Comparison of ENCODE assay signal across 8 mouse cellular contexts in genomic region chr2:180582481-180583153, GRCm38 (mm10). TPM values are rescaled to one million over a fixed set of nuclear protein-coding genes. Genes with fewer than 3 reads are reported as not detected.
DNase-seq lines count a peak whose midpoint lies in the region; ATAC-seq and TF ChIP-seq lines count a peak whose summit lies in the region.

No protein-coding gene starts in this region.

- ATAC-seq in forebrain, postnatal 0 days = peak; percentile 80
- ATAC-seq in lung, embryonic 15.5 days (ENCODE audit: borderline replicate concordance, extremely low read depth, low FRiP score, low TSS enrichment) = peak; percentile 85

- under 1% methylated on average over 57 of the region's 57 CpGs for WGBS in cerebellum, adult 2 months
- under 1% methylated on average over 55 of the region's 57 CpGs for WGBS in forebrain, postnatal 0 days
- WGBS in lung, embryonic 15.5 days = 1% methylated on average over 57 of the region's 57 CpGs

- no peaks in the 10 kb centered on the region for H3K9me3 ChIP-seq in MEL (replicated peaks; ENCODE audit: insufficient read depth, low read length)
- no peaks in the 10 kb centered on the region for H3K9me3 ChIP-seq in forebrain, postnatal 0 days (ENCODE audit: low read length)
- H3K9me3 ChIP-seq in lung, embryonic 15.5 days = no peaks in the 10 kb centered on the region

- peak; percentile 20 for TF ChIP-seq RAD21 in MEL (IDR thresholded peaks at IDR 0.05; ENCODE audit: low read depth, low read length)

- H3K27me3 ChIP-seq in MEL (ENCODE audit: control insufficient read depth in 1 of 2, insufficient read depth in 2 of 2, low read length in 2 of 2) = no peaks in the 10 kb centered on the region
- H3K27me3 ChIP-seq in cerebellum, adult 2 months (ENCODE audit: control insufficient read depth, insufficient read depth, low read length) = no peaks in the 10 kb centered on the region
- 0 out of 2 replicates have a peak, but pooled peaks cover 3% of the 10 kb centered on the region for H3K27me3 ChIP-seq in forebrain, postnatal 0 days (ENCODE audit: insufficient read depth, low read length)
- H3K27me3 ChIP-seq in lung, embryonic 15.5 days = no peaks in the 10 kb centered on the region

- peak; percentile 95 for DNase-seq in MEL (ENCODE audit: low read depth, low spot score)
- DNase-seq in cerebellum, adult 2 months = peak; percentile 97 to 99
- peak; percentile 98 for DNase-seq in forebrain, postnatal 0 days
- DNase-seq in heart, postnatal 4 days = peak; percentile 99
- peak; percentile 91 to 98 for DNase-seq in layer of hippocampus, adult 8-10 months (ENCODE audit: low spot score in 2 of 2)
- DNase-seq in ovary, adult 18-20 months (ENCODE audit: low spot score) = peak; percentile 91
- peak; percentile 95 for DNase-seq in thymus, postnatal 0 days (ENCODE audit: low spot score)

- peak; percentile 90 to 95 (median 95) for TF ChIP-seq CTCF in MEL (IDR thresholded peaks at IDR 0.05 in 2 of 3, conservative IDR thresholded peaks at IDR 0.05 in 1 of 3; ENCODE audit: control insufficient read depth in 1 of 3, insufficient read depth in 1 of 3, low read depth in 2 of 3, low read length in 3 of 3, poor library complexity in 1 of 3, severe bottlenecking in 1 of 3)
- TF ChIP-seq CTCF in cerebellum, adult 2 months (IDR thresholded peaks at IDR 0.05; ENCODE audit: borderline replicate concordance, insufficient read depth, low read depth, low read length) = peak; percentile 88
- TF ChIP-seq CTCF in forebrain, postnatal 0 days (IDR thresholded peaks at IDR 0.05; ENCODE audit: low read depth) = peak; percentile 97

- H3K27ac ChIP-seq in MEL (ENCODE audit: control insufficient read depth, low read depth, low read length) = peak overlapping the region; percentile 54
- H3K27ac ChIP-seq in cerebellum, adult 2 months (ENCODE audit: insufficient read depth, low read length) = peak overlapping the region; percentile 63; the same call in 1 of the 2 replicates
- peak overlapping the region; percentile 80 for H3K27ac ChIP-seq in forebrain, postnatal 0 days (ENCODE audit: low read depth, low read length)
- peak overlapping the region; percentile 59 for H3K27ac ChIP-seq in lung, embryonic 15.5 days

- peak overlapping the region; percentile 63 to 84 for H3K4me3 ChIP-seq in MEL (ENCODE audit: control insufficient read depth in 1 of 2, insufficient read depth in 1 of 2, low read depth in 2 of 2, low read length in 2 of 2)
- H3K4me3 ChIP-seq in cerebellum, adult 2 months (replicated peaks; ENCODE audit: insufficient read depth, low read depth, low read length) = peak overlapping the region; percentile 83
- H3K4me3 ChIP-seq in forebrain, postnatal 0 days (ENCODE audit: low read depth, low read length) = peak overlapping the region; percentile 94
- H3K4me3 ChIP-seq in lung, embryonic 15.5 days = peak overlapping the region; percentile 78

- peaks cover 0 to 20% of the 10 kb centered on the region in 2 experiments; a peak in 3 of 4 replicates for H3K36me3 ChIP-seq in MEL (ENCODE audit: control insufficient read depth in 1 of 2, insufficient read depth in 2 of 2, low read length in 2 of 2)
- H3K36me3 ChIP-seq in forebrain, postnatal 0 days (ENCODE audit: insufficient read depth) = peaks cover 22% of the 10 kb centered on the region
- peaks cover 17% of the 10 kb centered on the region for H3K36me3 ChIP-seq in lung, embryonic 15.5 days

- H3K4me2 ChIP-seq in forebrain, postnatal 0 days (ENCODE audit: low read depth) = peak overlapping the region; percentile 85
- H3K4me2 ChIP-seq in lung, embryonic 15.5 days = peak overlapping the region; percentile 79

- peak; percentile 73 to 88 for TF ChIP-seq POLR2A in MEL (IDR thresholded peaks at IDR 0.05; ENCODE audit: control insufficient read depth in 1 of 2, insufficient read depth in 1 of 2, low read depth in 1 of 2, low read length in 2 of 2, poor library complexity in 1 of 2)
- TF ChIP-seq POLR2A in cerebellum, adult 2 months (IDR thresholded peaks at IDR 0.05; ENCODE audit: borderline replicate concordance, insufficient read depth, low read length) = peak; percentile 83

- H3K79me2 ChIP-seq in MEL (ENCODE audit: control insufficient read depth, insufficient read depth, low read length, poor library complexity) = peaks cover 14% of the 10 kb centered on the region

- peaks cover 5 to 22% of the 10 kb centered on the region in 2 experiments for H3K4me1 ChIP-seq in MEL (ENCODE audit: control insufficient read depth in 1 of 2, insufficient read depth in 2 of 2, low read length in 2 of 2)
- H3K4me1 ChIP-seq in cerebellum, adult 2 months (ENCODE audit: control insufficient read depth, insufficient read depth, low read length) = peaks cover 9% of the 10 kb centered on the region
- H3K4me1 ChIP-seq in forebrain, postnatal 0 days (ENCODE audit: insufficient read depth) = peaks cover 8% of the 10 kb centered on the region
- H3K4me1 ChIP-seq in lung, embryonic 15.5 days = peaks cover 9% of the 10 kb centered on the region

- H3K9ac ChIP-seq in MEL (ENCODE audit: control insufficient read depth, low read depth, low read length, poor library complexity, severe bottlenecking) = peak overlapping the region; percentile 96
- H3K9ac ChIP-seq in forebrain, postnatal 0 days = peak overlapping the region; percentile 95
- H3K9ac ChIP-seq in lung, embryonic 15.5 days = peak overlapping the region; percentile 92

- no peak for TF ChIP-seq EP300 in MEL (IDR thresholded peaks at IDR 0.05; ENCODE audit: low read depth in 1 of 2, low read length in 2 of 2)

TF ChIP-seq in MEL, 35 proteins besides CTCF, POLR2A, EP300 and RAD21 (continues in another document):
- TF ChIP-seq MYB (IDR thresholded peaks at IDR 0.05; ENCODE audit: low read depth, low read length) = no peak
- no peak for TF ChIP-seq BHLHE40 (IDR thresholded peaks at IDR 0.05; ENCODE audit: borderline replicate concordance, low read depth, low read length)
- TF ChIP-seq TAL1 (IDR thresholded peaks at IDR 0.05; ENCODE audit: low read length) = no peak
- no peak for TF ChIP-seq CHD1 (IDR thresholded peaks at IDR 0.05; ENCODE audit: low read depth, low read length)
- no peak for TF ChIP-seq MAZ (IDR thresholded peaks at IDR 0.05; ENCODE audit: low read depth, low read length)
- peak; percentile 80 for TF ChIP-seq HCFC1 (IDR thresholded peaks at IDR 0.05; ENCODE audit: low read depth, low read length)
- TF ChIP-seq TBP (IDR thresholded peaks at IDR 0.05; ENCODE audit: low read depth, low read length) = peak; percentile 91
- TF ChIP-seq NELFE (IDR thresholded peaks at IDR 0.05; ENCODE audit: low read depth, low read length) = peak; percentile 93
- TF ChIP-seq SIN3A (IDR thresholded peaks at IDR 0.05; ENCODE audit: low read length) = peak; percentile 71; the same call in 1 of the 2 replicates

RNA-seq across cellular contexts. Expression of gene Mrgbp, which starts 1.5 kb away (rescaled TPM):
- 40.3 and 44.9 TPM in 2 replicates for total RNA-seq in MEL (2012; rRNA removed)
- polyA plus RNA-seq in MEL (2012; ENCODE audit: insufficient read depth in 1 of 2, insufficient read length in 2 of 2, low read depth in 1 of 2, low replicate concordance in 2 of 2, missing spikeins in 1 of 2) = 10 to 100 TPM in 1 of 2 experiments, not detected in 1; 54.5 TPM
- 32.2 and 34.6 TPM in 2 replicates for polyA plus RNA-seq in cerebellum, adult 2 months (2012; rRNA removed)
- total RNA-seq in forebrain, postnatal 0 days (2014; rRNA removed) = 55.0 and 63.2 TPM in 2 replicates
- 31.8 and 34.2 TPM in 2 replicates for polyA plus RNA-seq in forebrain, postnatal 0 days (2015; fragmentation: Nextera tagmentation; extraction: Ambion mirVana)
- 10 to 100 TPM; 26.1 to 27.0 TPM for total RNA-seq in heart, postnatal 4 days (2021)
- 10 to 100 TPM; 20.9 to 26.4 (median 22.7) TPM for total RNA-seq in layer of hippocampus, adult 8-10 months (2022)
- 29.9 and 31.3 TPM in 2 replicates for polyA plus RNA-seq in lung, embryonic 15.5 days (2015; fragmentation: Nextera tagmentation; extraction: Ambion mirVana)
- polyA plus RNA-seq in thymus, postnatal 0 days (2015; fragmentation: Nextera tagmentation; extraction: Ambion mirVana) = 44.8 and 51.1 TPM in 2 replicates

RNA-seq across cellular contexts. Expression of gene Ogfr, which starts 6.4 kb away (rescaled TPM):
- total RNA-seq in MEL (2012; rRNA removed) = 29.3 and 38.6 TPM in 2 replicates
- polyA plus RNA-seq in MEL (2012; ENCODE audit: insufficient read depth in 1 of 2, insufficient read length in 2 of 2, low read depth in 1 of 2, low replicate concordance in 2 of 2, missing spikeins in 1 of 2) = 10 to 100 TPM in 1 of 2 experiments, not detected in 1; 44.7 TPM
- polyA plus RNA-seq in cerebellum, adult 2 months (2012; rRNA removed) = 54.2 and 56.1 TPM in 2 replicates
- 116 and 127 TPM in 2 replicates for total RNA-seq in forebrain, postnatal 0 days (2014; rRNA removed)
- polyA plus RNA-seq in forebrain, postnatal 0 days (2015; fragmentation: Nextera tagmentation; extraction: Ambion mirVana) = 84.7 and 86.0 TPM in 2 replicates
- 10 to 100 TPM; 49.6 to 51.8 TPM for total RNA-seq in heart, postnatal 4 days (2021)
- 10 to 100 TPM; 31.4 to 40.8 (median 36.4) TPM for total RNA-seq in layer of hippocampus, adult 8-10 months (2022)
- 60.4 and 62.2 TPM in 2 replicates for polyA plus RNA-seq in lung, embryonic 15.5 days (2015; fragmentation: Nextera tagmentation; extraction: Ambion mirVana)
- polyA plus RNA-seq in thymus, postnatal 0 days (2015; fragmentation: Nextera tagmentation; extraction: Ambion mirVana) = 65.6 and 73.1 TPM in 2 replicates

RNA-seq across cellular contexts. Expression of gene Col9a3, which starts 15.0 kb away (rescaled TPM):
- total RNA-seq in MEL (2012; rRNA removed) = 0.10 and 0.15 TPM in 2 replicates
- polyA plus RNA-seq in MEL (2012; ENCODE audit: insufficient read depth in 1 of 2, insufficient read length in 2 of 2, low read depth in 1 of 2, low replicate concordance in 2 of 2, missing spikeins in 1 of 2) = under 1 TPM in 1 of 2 experiments, not detected in 1; 0.56 TPM
- polyA plus RNA-seq in cerebellum, adult 2 months (2012; rRNA removed) = 38.8 and 50.4 TPM in 2 replicates
- 42.4 and 47.9 TPM in 2 replicates for total RNA-seq in forebrain, postnatal 0 days (2014; rRNA removed)
- polyA plus RNA-seq in forebrain, postnatal 0 days (2015; fragmentation: Nextera tagmentation; extraction: Ambion mirVana) = 46.8 and 49.5 TPM in 2 replicates
- 1 to 10 TPM; 1.2 to 1.8 TPM for total RNA-seq in heart, postnatal 4 days (2021)
- total RNA-seq in layer of hippocampus, adult 8-10 months (2022) = 10 to 100 TPM in 2 of 4 experiments, 1 to 10 TPM in 2; 7.5 to 11.2 (median 9.4) TPM
- polyA plus RNA-seq in lung, embryonic 15.5 days (2015; fragmentation: Nextera tagmentation; extraction: Ambion mirVana) = 36.3 and 39.5 TPM in 2 replicates
- polyA plus RNA-seq in thymus, postnatal 0 days (2015; fragmentation: Nextera tagmentation; extraction: Ambion mirVana) = 1.2 and 1.3 TPM in 2 replicates

RNA-seq across cellular contexts. Expression of gene Tcfl5, which starts 59.9 kb away (rescaled TPM):
- total RNA-seq in MEL (2012; rRNA removed) = not detected in 2 replicates
- not detected for polyA plus RNA-seq in MEL (2012; ENCODE audit: insufficient read depth in 1 of 2, insufficient read length in 2 of 2, low read depth in 1 of 2, low replicate concordance in 2 of 2, missing spikeins in 1 of 2)
- polyA plus RNA-seq in cerebellum, adult 2 months (2012; rRNA removed) = 0.11 and 0.24 TPM in 2 replicates
- total RNA-seq in forebrain, postnatal 0 days (2014; rRNA removed) = 5.3 and 5.9 TPM in 2 replicates
- 0.88 and 1.2 TPM in 2 replicates for polyA plus RNA-seq in forebrain, postnatal 0 days (2015; fragmentation: Nextera tagmentation; extraction: Ambion mirVana)
- under 1 TPM; 0.20 to 0.26 TPM for total RNA-seq in heart, postnatal 4 days (2021)
- under 1 TPM; 0.20 to 0.45 (median 0.28) TPM for total RNA-seq in layer of hippocampus, adult 8-10 months (2022)
- 0.10 and 0.22 TPM in 2 replicates for polyA plus RNA-seq in lung, embryonic 15.5 days (2015; fragmentation: Nextera tagmentation; extraction: Ambion mirVana)
- 0.14 TPM in 1 of 2 replicates, not detected in the other for polyA plus RNA-seq in thymus, postnatal 0 days (2015; fragmentation: Nextera tagmentation; extraction: Ambion mirVana)

Comparison
In these comparisons a context has a peak if more than half of its experiments do, and no peak if none do; other contexts are left out.
1. Peak in every context shown above with its lines: DNase-seq, ATAC-seq, H3K4me3 ChIP-seq and H3K27ac ChIP-seq.
2. RNA of gene Col9a3, which starts 15.0 kb away (polyA plus RNA-seq): 46.8 to 49.5 TPM in forebrain, postnatal 0 days, 36.3 to 39.5 TPM in lung, embryonic 15.5 days and 38.8 to 50.4 TPM in cerebellum, adult 2 months; 1.2 to 1.3 TPM in thymus, postnatal 0 days and 0.56 TPM in MEL; every median in the first group is over 10 times any median in the second.